Mouse (Mus musculus): ENCODE data around the gene Zfp661.
"Not testable (repeated sequence)": the region's sequence is repeated elsewhere in the genome, so short reads cannot be mapped to it uniquely, and the experiment has no call there.

The Zfp661 gene

GRCm38 (mm10) chr2:127586694-127587513 lies at the start of gene Zfp661, which contains the start of gene Mrps5:
Gene Zfp661, minus strand, starts transcription at chr2:127587094.
Gene Mrps5, plus strand, starts transcription at chr2:127587222.
- peak; percentile 71 for DNase-seq (ENCODE audit: low read depth, low spot score)

GRCm38 (mm10) chr2:127635581-127635980 lies 48.7 kb upstream of the Zfp661 start:
- DNase-seq (ENCODE audit: low read depth, low spot score): no peak

DNA sequence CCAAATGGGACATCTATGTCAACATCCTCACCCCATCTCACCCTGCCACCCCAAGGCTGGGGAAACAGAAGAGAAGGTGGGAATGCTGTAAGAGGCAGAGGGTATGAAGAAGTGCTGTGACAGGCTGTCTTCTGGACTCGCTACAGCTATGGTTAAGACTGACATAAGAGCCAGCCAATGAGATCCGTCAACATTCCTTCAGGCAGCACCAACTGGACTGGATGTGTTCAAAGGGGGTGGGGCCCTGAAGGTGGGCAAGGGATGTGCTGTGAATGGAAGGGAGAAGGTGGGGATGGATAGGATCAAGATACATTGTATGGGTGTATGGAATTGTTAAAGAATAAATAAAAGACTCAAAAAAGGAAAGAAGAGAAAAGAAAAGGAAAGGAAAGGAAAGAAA lies 45.7 kb upstream of the Zfp661 start:
- DNase-seq (ENCODE audit: low read depth, low spot score): no peak

- no peak for DNase-seq (ENCODE audit: low read depth, low spot score)
These were observed 41.2 kb upstream of the Zfp661 start for GRCm38 (mm10) chr2:127627990-127628570.

DNA sequence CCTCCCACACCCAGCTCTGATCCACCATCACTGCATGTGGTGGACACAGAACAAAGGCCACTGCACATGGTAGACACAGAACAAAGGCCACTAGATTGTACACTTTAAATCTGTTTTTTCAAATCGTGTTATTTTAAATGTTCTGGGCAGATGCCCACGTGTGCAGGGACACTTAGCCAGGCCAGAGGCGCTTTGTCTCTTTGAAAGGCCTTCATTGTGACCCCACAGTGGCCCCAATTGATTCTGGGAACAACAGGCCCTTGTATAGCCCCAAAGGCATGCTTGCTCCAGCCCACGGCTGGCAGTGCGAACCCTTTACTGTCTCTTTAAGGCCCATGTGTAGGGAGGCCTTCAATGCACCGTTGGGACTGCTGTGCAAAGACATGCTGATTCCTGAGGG lies 40.5 kb upstream of the Zfp661 start:
- DNase-seq (ENCODE audit: low read depth, low spot score): no peak

DNA sequence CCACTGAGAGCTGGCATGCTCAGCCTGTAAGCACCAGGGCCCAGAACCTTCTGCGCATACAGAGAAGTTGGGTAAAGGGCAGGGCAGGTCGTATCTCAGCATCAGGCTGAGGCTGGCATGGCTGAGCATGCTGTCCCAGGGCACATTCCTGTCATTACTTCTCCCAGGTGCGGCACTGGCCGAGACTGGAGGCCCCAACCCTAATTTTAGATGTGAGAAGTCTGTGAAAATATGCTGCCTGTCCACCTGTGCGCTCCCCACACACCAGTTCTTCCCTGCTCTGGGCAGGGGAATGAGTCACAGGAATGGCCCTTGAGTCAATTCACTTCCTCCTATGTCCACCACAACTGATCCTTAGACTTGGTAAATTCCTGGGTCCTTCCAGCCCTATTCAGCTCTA lies 38.8 kb upstream of the Zfp661 start:
- no peak for DNase-seq (ENCODE audit: low read depth, low spot score)

GRCm38 (mm10) chr2:127624786-127625185 lies 37.9 kb upstream of the Zfp661 start:
- DNase-seq (ENCODE audit: low read depth, low spot score): no peak

DNA sequence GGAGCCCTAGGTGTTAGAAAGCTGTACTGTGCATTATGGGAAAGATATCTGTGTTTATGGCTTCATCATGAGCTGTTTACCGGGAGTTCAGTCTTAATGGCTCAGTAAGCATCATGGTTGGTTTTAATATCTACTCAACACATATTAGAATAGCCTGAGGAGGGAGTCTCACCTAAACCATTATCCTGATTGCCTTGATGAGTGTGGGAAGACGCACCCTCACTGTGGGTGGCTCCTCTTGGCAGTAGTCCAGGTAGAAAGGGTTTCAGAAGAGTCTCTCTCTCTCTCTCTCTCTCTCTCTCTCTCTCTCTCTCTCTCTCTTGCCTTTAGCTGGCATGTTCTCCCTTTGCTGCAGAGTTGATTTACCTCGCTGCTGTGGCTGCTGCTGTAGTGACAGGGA lies 35.2 kb upstream of the Zfp661 start:
- no peak for DNase-seq (ENCODE audit: low read depth, low spot score)

DNA sequence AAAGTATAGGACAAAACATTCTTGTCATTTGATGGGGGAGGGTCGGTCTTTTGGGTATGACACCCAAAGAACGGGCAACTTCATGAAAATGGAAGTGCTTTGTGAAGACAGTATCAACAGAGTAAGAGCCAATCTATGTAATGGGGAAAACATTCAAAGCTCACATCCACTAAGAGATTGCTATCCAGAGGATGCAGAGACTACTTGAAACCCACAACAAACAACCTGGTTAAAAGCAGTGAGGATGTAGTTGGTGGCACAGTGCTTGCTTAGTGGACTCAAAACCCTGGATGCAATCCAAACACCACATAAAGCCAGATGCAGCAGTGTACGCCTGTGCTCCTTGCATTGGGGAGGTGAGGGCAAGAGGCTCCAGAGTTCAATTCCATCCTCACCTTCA lies 32.4 kb upstream of the Zfp661 start:
- DNase-seq (ENCODE audit: low read depth, low spot score): no peak

- DNase-seq (ENCODE audit: low read depth, low spot score): no peak
These were observed 25.4 kb upstream of the Zfp661 start for GRCm38 (mm10) chr2:127612288-127612687.

DNA sequence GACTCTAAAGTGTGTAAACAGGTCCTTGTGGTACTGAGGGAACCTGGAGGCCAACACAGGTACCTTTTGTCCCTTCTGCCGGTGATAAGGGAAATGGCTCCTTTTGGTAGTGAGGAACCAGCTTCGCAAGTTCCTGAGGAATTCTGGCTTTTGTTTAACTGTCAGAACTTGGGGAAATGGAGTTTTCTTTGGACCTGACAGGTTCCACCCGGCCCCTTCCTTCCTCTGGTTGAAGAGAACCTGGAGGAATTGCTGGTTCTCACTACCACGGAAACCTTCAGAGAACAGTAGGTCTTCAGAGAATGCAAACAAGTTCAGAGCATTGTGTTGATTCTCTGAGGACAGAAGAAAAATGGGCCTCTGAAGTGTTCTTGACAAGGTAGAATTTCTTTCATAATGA lies 24.5 kb upstream of the Zfp661 start:
- no peak for DNase-seq (ENCODE audit: low read depth, low spot score)

DNA sequence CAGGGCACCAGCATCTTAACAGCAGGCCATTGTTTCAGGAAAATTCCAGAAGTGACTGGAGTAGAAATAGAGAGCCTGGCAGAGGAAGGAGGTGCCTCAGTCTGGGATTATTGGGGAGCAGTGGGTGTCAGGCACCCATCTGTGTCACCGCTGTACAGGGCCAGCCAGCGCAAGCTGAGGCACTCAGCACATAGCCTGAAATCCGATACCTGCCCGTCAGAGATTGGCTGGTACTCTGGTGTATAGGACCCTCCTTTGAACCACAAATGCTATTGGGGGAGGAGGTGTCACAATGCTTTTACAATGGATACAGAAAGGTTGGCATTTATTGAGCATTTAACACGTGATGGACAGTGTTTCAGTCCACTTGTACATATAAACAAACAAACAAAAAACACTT lies 22.1 kb upstream of the Zfp661 start:
- DNase-seq (ENCODE audit: low read depth, low spot score): no peak

DNA sequence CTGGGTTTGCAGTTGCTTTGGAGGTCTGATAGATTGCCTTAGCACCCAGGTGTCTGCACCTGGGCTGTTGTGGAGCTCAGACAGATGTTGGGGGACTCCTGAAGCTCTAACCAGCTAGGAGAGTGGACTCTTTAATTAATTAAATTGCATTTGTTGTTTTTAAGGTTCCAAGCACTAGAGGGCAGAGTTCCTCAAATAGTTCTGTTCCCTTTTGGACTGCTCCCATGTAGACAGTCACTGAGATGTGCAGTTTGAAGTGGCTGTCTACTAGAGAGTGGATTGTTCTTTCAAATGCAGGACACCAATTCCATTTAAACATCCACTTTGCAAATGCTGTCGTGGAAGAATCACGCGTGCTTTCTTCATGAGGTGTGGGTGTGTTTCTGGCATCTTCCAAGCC lies 21.3 kb upstream of the Zfp661 start:
- no peak for DNase-seq (ENCODE audit: low read depth, low spot score)

GRCm38 (mm10) chr2:127605203-127605602 lies 18.3 kb upstream of the Zfp661 start:
- DNase-seq (ENCODE audit: low read depth, low spot score): no peak

GRCm38 (mm10) chr2:127603383-127603782 lies 16.5 kb upstream of the Zfp661 start:
- not testable (repeated sequence) for DNase-seq (ENCODE audit: low read depth, low spot score)

DNA sequence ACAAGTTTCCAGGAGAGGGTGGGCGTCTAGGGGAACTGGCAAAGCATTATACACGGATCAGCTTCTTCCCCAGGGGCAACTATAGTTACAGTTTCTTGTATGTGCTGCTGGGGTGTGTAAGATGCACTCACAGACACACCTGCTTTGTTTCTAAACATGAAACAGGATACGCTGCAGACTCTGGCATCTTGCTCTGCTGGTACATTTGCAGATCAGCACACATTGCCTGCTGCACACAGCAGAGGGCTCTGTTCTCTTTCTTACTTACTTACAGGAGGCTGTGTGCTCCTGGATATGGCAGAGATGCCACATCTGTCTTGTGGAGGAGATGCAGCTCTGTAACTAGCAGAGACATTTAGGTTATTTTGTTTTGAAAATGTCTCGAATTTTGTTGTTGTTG lies 3.9 kb upstream of the Zfp661 start:
- DNase-seq (ENCODE audit: low read depth, low spot score): no peak

- DNase-seq (ENCODE audit: low read depth, low spot score): no peak
These were observed 3.3 kb upstream of the Zfp661 start for GRCm38 (mm10) chr2:127590204-127590603.

- DNase-seq (ENCODE audit: low read depth, low spot score): no peak
These were observed 2.0 kb upstream of the Zfp661 start for GRCm38 (mm10) chr2:127588897-127589296.

GRCm38 (mm10) chr2:127587514-127587844 lies 585 bp upstream of the Zfp661 start:
- no peak for DNase-seq (ENCODE audit: low read depth, low spot score)

DNA sequence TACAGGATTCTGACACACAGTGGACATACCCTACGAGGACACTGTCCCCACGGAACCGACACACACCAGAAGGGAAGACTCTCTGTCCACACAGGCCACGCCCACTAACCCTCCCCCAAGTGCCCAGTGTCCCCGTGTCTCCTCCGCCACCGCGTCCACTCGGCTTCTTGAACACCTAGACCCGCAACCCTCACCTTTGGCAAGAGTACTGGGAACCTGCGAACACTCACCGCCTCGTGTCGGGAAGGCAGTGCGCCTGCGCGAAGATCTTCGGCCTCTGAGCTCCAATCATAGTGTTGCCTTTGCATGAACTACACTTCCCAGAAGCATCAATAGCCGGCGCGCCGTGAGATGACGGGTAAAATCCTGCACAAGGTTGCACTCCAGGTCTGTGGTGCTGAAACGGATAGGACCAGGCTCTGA lies 2.4 kb downstream of the Zfp661 start:
- DNase-seq (ENCODE audit: low read depth, low spot score): peak; percentile 89

DNA sequence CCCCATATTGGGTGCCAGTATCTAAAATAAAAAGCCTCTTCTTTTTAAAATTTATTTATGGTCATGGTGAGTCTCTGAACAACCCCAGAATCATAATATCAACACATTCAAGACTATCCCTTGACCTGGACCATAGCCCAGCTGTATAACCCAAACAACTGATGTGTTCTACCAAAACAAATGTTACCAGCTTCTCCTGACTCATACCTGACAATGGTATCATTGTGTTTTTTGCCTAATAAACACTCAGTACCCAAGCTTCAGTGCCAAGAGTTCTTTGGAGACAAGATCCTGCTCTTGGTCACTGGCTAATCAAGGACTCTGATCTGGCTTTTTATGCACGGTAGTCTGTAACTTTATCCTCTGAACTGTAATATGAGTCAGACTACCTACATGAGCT lies 13.6 kb downstream of the Zfp661 start:
- DNase-seq (ENCODE audit: low read depth, low spot score): no peak

DNA sequence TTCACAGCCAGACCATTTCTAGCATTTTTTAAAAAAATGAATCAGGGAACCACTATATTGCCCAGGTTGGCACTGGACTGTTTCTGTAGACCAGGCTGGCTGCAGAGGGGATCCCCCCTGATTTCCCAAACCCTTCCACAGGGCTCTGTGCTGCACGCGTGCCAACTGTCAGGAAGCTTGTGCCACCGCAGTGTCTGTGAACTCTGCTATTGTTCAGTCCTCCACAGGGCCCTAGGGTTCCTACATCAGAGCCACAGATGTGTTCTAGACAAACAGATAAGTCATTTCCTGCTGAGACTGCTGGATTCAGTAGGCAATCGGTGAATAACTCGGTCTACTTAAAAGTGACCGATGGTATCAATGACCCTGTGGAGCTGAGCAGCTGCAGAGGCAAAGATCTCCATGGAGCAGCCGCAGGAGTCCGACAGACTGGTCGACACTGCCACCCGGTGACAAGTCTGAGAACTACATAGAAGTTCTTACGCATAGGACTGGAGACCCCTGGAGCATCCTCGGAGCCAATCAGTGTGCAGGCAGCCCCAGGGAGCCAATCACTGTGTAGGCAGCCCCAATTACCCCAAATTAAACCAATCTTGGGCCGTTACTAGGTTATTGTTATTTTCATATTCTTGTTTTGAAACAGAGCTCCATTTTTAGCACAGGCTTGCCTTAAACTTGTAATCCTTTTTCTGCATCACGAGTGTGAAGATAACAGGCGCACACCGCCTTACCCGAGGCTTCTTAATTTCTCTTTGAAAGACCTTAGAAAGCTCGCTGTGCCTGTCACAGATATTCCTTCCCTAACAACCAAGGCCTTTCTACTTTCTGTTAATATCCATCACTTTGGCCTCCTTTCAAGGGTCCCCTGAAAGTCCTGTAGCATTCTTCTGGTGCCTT lies 27.6 kb downstream of the Zfp661 start:
- peak; percentile 39 for DNase-seq (ENCODE audit: low read depth, low spot score)
